Mouse (Mus musculus): Measurements from ENCODE around the gene Capzb. TPM values are rescaled to one million over a fixed set of nuclear protein-coding genes. Genes with fewer than 3 reads are reported as not detected.

The Capzb gene
- total and polyA plus RNA-seq, 3 experiments: 86.4 to 388 (median 160) TPM

DNA sequence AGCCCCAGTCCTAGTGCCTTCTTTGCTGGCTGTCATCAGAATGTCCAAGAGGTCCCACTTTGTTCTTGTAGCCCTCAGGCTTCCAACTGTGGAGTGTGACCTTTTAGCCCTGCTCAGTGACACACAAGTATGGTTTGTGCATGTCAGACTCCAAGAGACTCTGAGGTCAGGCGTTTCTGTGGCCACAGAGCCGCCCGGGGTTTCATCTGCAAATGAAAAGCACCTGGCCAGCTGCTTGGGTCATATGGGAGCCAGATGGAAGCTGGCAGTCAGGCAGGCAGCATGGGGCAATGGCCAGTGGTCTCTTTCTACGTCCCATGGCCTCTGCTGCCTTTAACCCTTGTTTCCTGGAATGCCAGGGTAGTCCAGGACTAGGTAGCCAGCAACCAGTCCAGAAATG is 27.0 kb downstream of the Capzb start:
- Histone ChIP-seq H3K9ac (ENCODE audit: insufficient read depth, low read depth) (no peak overlapping the region), H3K27me3 (replicated peaks) (no peaks in the 10 kb centered on the region), H3K36me3 (replicated peaks in 1 of 2; ENCODE audit: control insufficient read depth in 1 of 2, insufficient read depth in 1 of 2, low read length in 1 of 2) (peaks cover 14 to 93% of the 10 kb centered on the region in 2 experiments), H3K4me2 (ENCODE audit: insufficient read depth, low read depth, poor library complexity, severe bottlenecking) (no peak overlapping the region), H3K4me3 (replicated peaks in 1 of 3; ENCODE audit: low read depth in 2 of 3, low read length in 2 of 3, poor library complexity in 1 of 3) (no peak overlapping the region), H3K27ac (ENCODE audit: insufficient read depth, low read depth) (no peak overlapping the region), H3K9me3 (replicated peaks; ENCODE audit: low read length) (no peaks in the 10 kb centered on the region), H3K4me1 (ENCODE audit: control insufficient read depth in 1 of 2, insufficient read depth in 2 of 2) (peaks cover 3 to 33% of the 10 kb centered on the region in 2 experiments; a peak in 3 of 4 replicates), H3K79me2 (replicated peaks; ENCODE audit: control insufficient read depth, extremely low read depth, insufficient read depth, poor library complexity, severe bottlenecking) (peaks cover 49% of the 10 kb centered on the region)
- DNase-seq (ENCODE audit: extremely low read depth): no peak
- no peak for TF ChIP-seq JUN (IDR thresholded peaks at IDR 0.05; ENCODE audit: insufficient read depth, low read depth, low read length)
- TF ChIP-seq MYC (IDR thresholded peaks at IDR 0.05; ENCODE audit: low read depth, low read length): no peak
- no peak for TF ChIP-seq RCOR1 (conservative IDR thresholded peaks at IDR 0.05; ENCODE audit: low read depth, low read length)
- TF ChIP-seq HCFC1 (IDR thresholded peaks at IDR 0.05; ENCODE audit: low read depth, low read length): no peak
- TF ChIP-seq ETS1 (conservative IDR thresholded peaks at IDR 0.05; ENCODE audit: low read depth, low read length): no peak
- TF ChIP-seq POLR2AphosphoS2 (IDR thresholded peaks at IDR 0.05; ENCODE audit: low read depth, low read length): no peak
- no peak for TF ChIP-seq UBTF (IDR thresholded peaks at IDR 0.05; ENCODE audit: low read depth, low read length)
- no peak for TF ChIP-seq TBP (conservative IDR thresholded peaks at IDR 0.05; ENCODE audit: low read depth, low read length)
- no peak for TF ChIP-seq IRF4 (IDR thresholded peaks at IDR 0.05; ENCODE audit: low read depth, low read length)
- TF ChIP-seq ZMIZ1 (IDR thresholded peaks at IDR 0.05; ENCODE audit: low read depth, low read length): no peak
- no peak for TF ChIP-seq POLR2A (IDR thresholded peaks at IDR 0.05; ENCODE audit: low read depth, low read length)
- TF ChIP-seq CHD2 (IDR thresholded peaks at IDR 0.05; ENCODE audit: low read length): no peak
- no peak for TF ChIP-seq SMC3 (IDR thresholded peaks at IDR 0.05; ENCODE audit: low read depth, low read length)
- TF ChIP-seq MAX (IDR thresholded peaks at IDR 0.05; ENCODE audit: low read length): no peak
- no peak for TF ChIP-seq E2F4 (IDR thresholded peaks at IDR 0.05; ENCODE audit: insufficient replicate concordance, low read depth, low read length)
- TF ChIP-seq CHD1 (IDR thresholded peaks at IDR 0.05; ENCODE audit: low read depth, low read length): no peak
- no peak for TF ChIP-seq JUND (conservative IDR thresholded peaks at IDR 0.05; ENCODE audit: low read depth, low read length)
- TF ChIP-seq ELF1 (IDR thresholded peaks at IDR 0.05; ENCODE audit: low read depth, low read length): no peak
- TF ChIP-seq PAX5 (IDR thresholded peaks at IDR 0.05; ENCODE audit: low read length): no peak
- in situ Hi-C loops (cut with MboI; ENCODE audit: low pct_ligation_motif_present, low pct_unique_long_range_greater_than_20kb, low sequenced_read_pairs) (no loop called here), dilution Hi-C loops (cut with MboI; ENCODE audit: extremely low pct_ligation_motif_present, extremely low pct_unique_long_range_greater_than_20kb, low sequenced_read_pairs) (no loop called here)

GRCm38 (mm10) chr4:139220978-139221377 is 28.3 kb downstream of the Capzb start:
- no peak overlapping the region for H3K9ac ChIP-seq (ENCODE audit: insufficient read depth, low read depth)
- H3K27ac ChIP-seq (ENCODE audit: insufficient read depth, low read depth): no peak overlapping the region
- in situ Hi-C loops (cut with MboI; ENCODE audit: low pct_ligation_motif_present, low pct_unique_long_range_greater_than_20kb, low sequenced_read_pairs) (no loop called here), dilution Hi-C loops (cut with MboI; ENCODE audit: extremely low pct_ligation_motif_present, extremely low pct_unique_long_range_greater_than_20kb, low sequenced_read_pairs) (no loop called here)
- H3K4me3 ChIP-seq (replicated peaks in 1 of 3; ENCODE audit: low read depth in 2 of 3, low read length in 2 of 3, poor library complexity in 1 of 3): no peak overlapping the region
- peaks cover 0 to 28% of the 10 kb centered on the region in 2 experiments; a peak in 2 of 4 replicates for H3K4me1 ChIP-seq (ENCODE audit: control insufficient read depth in 1 of 2, insufficient read depth in 2 of 2)
- H3K36me3 ChIP-seq (replicated peaks in 1 of 2; ENCODE audit: control insufficient read depth in 1 of 2, insufficient read depth in 1 of 2, low read length in 1 of 2): peaks cover 17 to 91% of the 10 kb centered on the region in 2 experiments
- peak; percentile 48 for DNase-seq (ENCODE audit: extremely low read depth)
- H3K4me2 ChIP-seq (ENCODE audit: insufficient read depth, low read depth, poor library complexity, severe bottlenecking): no peak overlapping the region
- H3K79me2 ChIP-seq (replicated peaks; ENCODE audit: control insufficient read depth, extremely low read depth, insufficient read depth, poor library complexity, severe bottlenecking): peaks cover 43% of the 10 kb centered on the region
- H3K27me3 ChIP-seq (replicated peaks): no peaks in the 10 kb centered on the region
- TF ChIP-seq CTCF (conservative IDR thresholded peaks at IDR 0.05 in 1 of 2, IDR thresholded peaks at IDR 0.05 in 1 of 2; ENCODE audit: low read depth in 2 of 2, low read length in 2 of 2): peak; percentile 38 to 74; a peak in 3 of 4 replicates
- TF ChIP-seq E2F4 (IDR thresholded peaks at IDR 0.05; ENCODE audit: insufficient replicate concordance, low read depth, low read length): no peak
- no peak for TF ChIP-seq NRF1 (IDR thresholded peaks at IDR 0.05; ENCODE audit: low read depth, low read length)
- peak; percentile 45; the same call in 1 of the 2 replicates for TF ChIP-seq ZC3H11A (IDR thresholded peaks at IDR 0.05; ENCODE audit: low read depth, low read length)
- peak; percentile 77 for TF ChIP-seq SMC3 (IDR thresholded peaks at IDR 0.05; ENCODE audit: low read depth, low read length)
- no peak for TF ChIP-seq CHD2 (IDR thresholded peaks at IDR 0.05; ENCODE audit: low read length)
- TF ChIP-seq RAD21 (IDR thresholded peaks at IDR 0.05; ENCODE audit: low read depth, low read length): peak; percentile 72
- TF ChIP-seq MAZ (IDR thresholded peaks at IDR 0.05; ENCODE audit: low read depth, low read length): no peak
- TF ChIP-seq MXI1 (IDR thresholded peaks at IDR 0.05; ENCODE audit: low read depth, low read length): no peak
- no peak for TF ChIP-seq USF2 (conservative IDR thresholded peaks at IDR 0.05; ENCODE audit: low read depth, low read length)
- TF ChIP-seq TCF12 (IDR thresholded peaks at IDR 0.05; ENCODE audit: low read depth, low read length): no peak
- no peak for TF ChIP-seq USF1 (IDR thresholded peaks at IDR 0.05; ENCODE audit: low read depth, low read length)
- no peak for TF ChIP-seq EP300 (IDR thresholded peaks at IDR 0.05; ENCODE audit: low read length)
- TF ChIP-seq POLR2A (IDR thresholded peaks at IDR 0.05; ENCODE audit: low read depth, low read length): no peak
- TF ChIP-seq MYC (IDR thresholded peaks at IDR 0.05; ENCODE audit: low read depth, low read length): no peak
- no peaks in the 10 kb centered on the region for H3K9me3 ChIP-seq (replicated peaks; ENCODE audit: low read length)
